Mouse (Mus musculus): ENCODE measurements around the gene Hip1. TPM values are rescaled to one million over a fixed set of nuclear protein-coding genes. Genes with fewer than 3 reads are reported as not detected.
"Not testable (repeated sequence)": the region's sequence is repeated elsewhere in the genome, so short reads cannot be mapped to it uniquely, and the experiment has no call there.

The Hip1 gene
- total RNA-seq, 2 experiments from 2014 or later: 19.7 to 24.4 TPM

GRCm38 (mm10) chr5:135454256-135454655 lies 90.7 kb downstream of the Hip1 start:
- no peak for DNase-seq (ENCODE audit: low spot score in 2 of 2)

DNA sequence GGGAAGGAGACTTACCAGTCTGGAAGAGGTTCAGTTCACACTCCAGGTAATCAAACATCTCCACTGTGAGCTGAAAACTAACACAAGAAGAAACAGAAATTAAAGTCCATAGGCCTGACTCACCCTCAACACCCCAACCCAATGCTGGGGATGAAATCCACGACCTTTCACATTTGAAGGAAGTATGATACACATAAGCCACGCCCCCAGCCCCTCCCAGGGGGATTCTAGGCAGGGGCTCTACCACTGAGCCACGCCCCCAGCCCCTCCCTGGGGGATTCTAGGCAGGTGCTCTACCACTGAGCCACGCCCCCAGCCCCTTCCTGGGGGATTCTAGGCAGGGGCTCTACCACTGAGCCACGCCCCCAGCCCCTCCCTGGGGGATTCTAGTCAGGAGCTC lies 93.4 kb downstream of the Hip1 start:
- DNase-seq (ENCODE audit: low spot score in 2 of 2): not testable (repeated sequence)

DNA sequence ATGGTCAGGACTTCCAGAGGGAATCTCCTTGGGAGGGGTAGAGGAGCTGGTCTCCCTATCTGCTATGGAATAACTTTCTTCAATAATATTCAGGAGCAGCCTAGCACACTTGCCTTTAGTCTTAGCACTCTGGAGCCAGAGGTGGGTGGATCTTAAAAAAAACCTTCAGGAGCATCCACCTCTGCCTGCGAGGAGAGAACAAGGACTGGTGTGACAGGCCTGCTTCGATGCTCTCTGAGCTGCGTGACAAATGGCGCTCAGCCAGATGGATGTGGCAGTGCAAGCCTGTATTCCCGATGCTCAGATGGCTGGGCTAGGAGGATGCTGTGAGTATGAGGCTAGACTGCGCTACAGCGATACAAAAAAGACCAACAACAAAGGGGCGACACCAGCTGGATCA lies 93.8 kb downstream of the Hip1 start:
- DNase-seq (ENCODE audit: low spot score in 2 of 2): no peak

DNA sequence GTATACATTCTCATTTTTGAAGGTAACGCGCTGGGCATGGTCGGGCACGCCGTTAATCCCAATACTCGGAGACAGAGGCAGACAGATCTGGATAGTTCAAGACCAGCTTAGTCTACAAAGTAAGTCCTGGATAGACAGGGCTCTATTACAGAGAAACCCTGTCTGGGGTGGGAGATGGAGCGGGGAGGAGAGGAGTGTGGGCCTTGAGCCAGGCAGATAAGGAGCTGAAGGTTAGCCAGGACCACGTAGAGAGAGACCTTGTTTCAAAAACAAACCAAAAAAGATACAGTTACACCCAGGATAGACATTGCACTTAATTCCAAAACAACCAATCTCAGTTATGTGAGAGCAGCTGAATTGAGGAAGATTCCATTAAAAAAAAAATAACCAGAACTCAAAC lies 99.2 kb downstream of the Hip1 start:
- DNase-seq (ENCODE audit: low spot score in 2 of 2): no peak

DNA sequence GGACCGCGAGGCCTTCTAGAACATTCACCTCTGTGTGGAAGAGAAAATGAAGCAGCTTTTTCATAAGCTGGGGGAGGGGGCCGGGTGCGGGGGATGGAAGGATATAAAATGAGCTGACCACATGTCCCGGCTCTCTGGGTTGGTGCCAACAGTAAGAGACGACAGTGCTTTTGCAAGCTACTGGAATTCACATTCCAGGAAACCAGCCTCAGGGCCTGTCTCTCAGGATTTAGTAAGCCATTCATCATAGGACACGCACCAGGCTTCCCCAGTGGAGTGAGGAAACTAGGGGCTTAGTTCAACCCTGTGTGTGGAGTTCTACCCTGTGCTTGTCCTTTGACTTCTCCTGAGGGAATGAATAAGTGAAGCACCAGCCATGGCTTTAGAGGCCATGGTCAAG lies 102.5 kb downstream of the Hip1 start:
- DNase-seq (ENCODE audit: low spot score in 2 of 2): no peak

GRCm38 (mm10) chr5:135435039-135435438 lies 109.9 kb downstream of the Hip1 start:
- no peak for DNase-seq (ENCODE audit: low spot score in 2 of 2)

DNA sequence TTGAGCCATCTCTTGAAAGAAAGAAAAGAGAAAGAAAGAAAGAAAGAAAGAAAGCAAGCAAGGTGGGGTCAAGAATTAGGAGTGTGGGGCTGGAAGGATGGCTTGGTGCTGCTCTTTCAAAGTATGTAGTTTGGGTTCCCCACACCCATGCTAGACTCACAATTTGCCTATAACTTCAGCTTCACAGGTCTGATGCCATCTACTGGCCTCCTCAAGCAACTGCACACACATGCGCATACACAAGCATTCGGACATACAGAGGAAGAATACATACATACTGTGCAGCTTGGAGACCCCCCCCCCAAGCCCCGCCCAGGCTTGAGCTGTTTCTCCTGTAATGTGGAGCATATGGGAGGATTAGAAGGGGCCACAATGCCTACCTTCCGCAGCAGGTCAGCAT lies 111.1 kb downstream of the Hip1 start:
- DNase-seq (ENCODE audit: low spot score in 2 of 2): no peak

DNA sequence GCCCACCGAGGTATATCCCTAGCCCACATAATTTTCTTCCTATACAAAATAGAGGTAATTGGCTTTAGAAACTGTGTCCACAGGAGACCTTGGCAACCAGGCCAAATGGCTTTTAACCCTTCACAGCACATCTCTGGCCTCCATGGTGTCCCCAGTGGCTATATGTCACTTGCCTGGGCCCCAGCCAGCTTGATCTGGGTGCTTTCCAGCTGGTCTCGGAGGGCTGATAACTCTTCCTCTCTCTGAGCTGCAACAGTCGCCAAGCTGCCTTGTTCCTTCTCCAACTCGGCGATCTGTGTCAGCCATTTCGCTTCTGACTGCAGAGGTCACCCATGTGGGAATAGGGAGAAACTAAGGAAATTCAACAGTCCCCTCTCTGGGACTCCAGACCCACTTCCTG lies 113.8 kb downstream of the Hip1 start:
- DNase-seq (ENCODE audit: low spot score in 2 of 2): no peak

DNA sequence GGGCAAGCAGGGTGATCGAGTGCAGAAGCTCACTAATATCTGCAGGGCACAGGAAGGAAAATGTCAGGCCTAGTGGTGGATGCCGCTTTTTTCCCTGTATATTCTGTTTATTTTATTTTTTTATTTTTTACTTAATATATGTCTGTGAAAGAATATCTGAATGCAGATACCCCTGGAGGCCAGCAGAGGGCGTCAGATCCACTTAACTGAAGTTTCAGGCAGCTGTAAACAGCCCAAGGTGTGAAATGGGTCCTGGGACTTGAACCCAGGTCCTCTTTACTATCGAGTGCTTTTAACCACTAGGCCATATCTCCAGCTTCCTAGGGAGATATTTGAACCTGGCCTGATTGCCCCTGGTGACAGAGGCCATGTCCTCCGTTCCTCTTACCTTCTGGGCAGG lies 116.1 kb downstream of the Hip1 start:
- no peak for DNase-seq (ENCODE audit: low spot score in 2 of 2)

- peak in 1 of 2 experiments; percentile 24 for DNase-seq (ENCODE audit: low spot score in 2 of 2)
Measured at GRCm38 (mm10) chr5:135410266-135410665, 134.7 kb downstream of the Hip1 start.

DNA sequence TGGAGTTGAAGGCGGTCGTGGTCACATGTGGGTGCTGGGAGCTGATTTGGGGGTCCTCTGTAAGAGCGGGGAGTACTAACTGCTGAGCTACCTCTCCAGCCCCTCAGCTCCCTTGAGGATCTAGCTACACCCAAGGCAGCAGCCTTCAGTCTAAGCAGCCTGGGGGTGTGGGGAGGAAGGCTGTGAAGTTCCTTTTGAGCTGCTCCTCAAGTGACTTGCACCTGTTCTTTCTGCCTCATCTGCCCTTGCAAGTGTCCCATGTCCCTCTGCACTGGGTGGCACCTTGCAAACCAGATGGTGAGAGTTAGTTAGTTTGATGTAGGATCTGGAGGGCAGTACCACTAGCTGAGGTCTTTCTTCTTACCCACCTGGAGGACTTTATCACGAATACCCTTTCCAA lies 136.8 kb downstream of the Hip1 start:
- no peak for DNase-seq (ENCODE audit: low spot score in 2 of 2)

- no peak for DNase-seq (ENCODE audit: low spot score in 2 of 2)
Measured at GRCm38 (mm10) chr5:135405437-135405836, 139.5 kb downstream of the Hip1 start.

DNA sequence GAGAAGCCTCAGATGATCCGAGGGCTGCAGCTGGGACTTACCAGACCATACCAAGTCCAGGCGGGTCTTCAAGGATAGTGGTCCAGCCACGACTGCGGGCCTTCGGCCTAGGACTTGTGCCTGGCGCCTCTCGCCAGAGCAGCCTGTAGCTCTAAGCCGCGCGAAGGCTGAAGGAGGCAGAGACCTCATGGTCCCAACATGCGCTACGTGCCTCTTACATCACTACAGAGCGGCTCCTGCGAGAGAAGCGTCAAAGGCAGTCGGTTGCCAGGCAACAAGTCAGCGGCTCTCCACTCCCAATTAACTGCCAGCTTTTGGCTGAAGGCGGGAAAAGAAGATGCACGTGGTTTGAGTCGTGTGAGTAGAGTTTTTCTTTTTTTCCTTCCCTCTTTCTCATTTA lies 140.3 kb downstream of the Hip1 start:
- no peak for DNase-seq (ENCODE audit: low spot score in 2 of 2)

GRCm38 (mm10) chr5:135400244-135400643 lies 144.7 kb downstream of the Hip1 start:
- peak; percentile 82 to 88 for DNase-seq (ENCODE audit: low spot score in 2 of 2)

DNA sequence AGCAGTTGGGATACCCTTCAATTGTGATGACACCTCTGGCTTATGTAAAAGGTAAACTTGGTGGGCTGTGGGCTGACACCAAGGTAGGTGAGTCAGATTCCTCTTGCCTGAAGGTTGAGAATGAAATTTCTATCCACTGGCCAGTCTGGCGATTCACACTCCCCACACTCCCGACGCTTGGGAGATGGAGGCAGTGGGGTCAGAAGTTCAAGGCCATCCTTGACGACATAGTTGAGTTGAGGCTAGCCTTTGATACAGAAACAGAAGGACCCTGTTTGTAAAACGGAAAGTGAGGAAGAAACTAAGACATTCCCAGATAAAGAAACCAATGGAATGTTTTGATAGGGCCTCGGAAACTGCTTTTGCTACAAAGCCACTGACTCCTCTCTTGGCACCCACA lies 145.5 kb downstream of the Hip1 start:
- DNase-seq (ENCODE audit: low spot score in 2 of 2): no peak

- no peak for DNase-seq (ENCODE audit: low spot score in 2 of 2)
Measured at GRCm38 (mm10) chr5:135395826-135396225, 149.1 kb downstream of the Hip1 start.

DNA sequence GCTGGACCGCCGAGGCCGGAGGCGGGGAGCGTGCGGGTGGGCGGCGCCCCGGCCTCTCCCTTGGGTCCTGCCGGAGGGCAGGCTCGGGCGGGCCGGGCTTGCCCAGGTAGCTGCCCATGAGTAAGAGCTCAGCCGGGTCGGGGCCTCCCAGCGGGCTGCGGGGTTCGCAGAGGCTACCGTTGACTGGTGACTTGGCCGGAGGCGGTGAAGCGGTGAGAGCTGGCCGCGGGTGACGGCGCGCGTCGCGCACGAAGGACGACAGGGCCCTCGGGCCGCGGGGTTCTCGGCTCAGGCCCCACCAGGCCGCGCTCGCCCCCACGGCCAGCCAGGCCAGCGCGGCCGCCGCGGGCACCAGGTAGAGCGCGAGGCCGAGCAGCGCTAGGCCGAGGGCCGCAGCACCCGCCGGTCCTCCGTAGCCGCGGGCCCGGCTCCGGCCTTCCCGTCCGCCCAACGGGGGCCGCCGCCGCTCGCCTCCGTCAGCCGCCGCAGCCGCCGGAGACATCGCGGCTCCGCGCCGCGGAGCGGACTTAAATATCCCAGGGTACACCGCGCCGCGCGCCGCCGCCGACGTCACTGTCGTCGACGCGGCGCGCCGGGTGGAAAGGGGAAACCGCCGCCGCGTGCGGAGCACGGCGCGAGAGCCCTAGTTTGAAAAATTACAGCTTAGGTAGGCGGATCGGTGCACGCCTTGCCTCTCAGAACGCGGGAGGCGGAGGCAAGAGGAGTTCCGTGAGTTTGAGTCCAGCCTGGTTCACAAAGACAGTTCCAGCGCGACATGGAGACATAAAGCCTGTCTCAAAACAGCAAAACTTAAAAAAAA lies 150.7 kb downstream of the Hip1 start, which contains the start of gene Pom121:
TSS of gene Pom121 (minus strand) at position 543 of the 820 bp plus-strand sequence.
- DNase-seq (ENCODE audit: low spot score in 2 of 2): peak; percentile 77 to 83

DNA sequence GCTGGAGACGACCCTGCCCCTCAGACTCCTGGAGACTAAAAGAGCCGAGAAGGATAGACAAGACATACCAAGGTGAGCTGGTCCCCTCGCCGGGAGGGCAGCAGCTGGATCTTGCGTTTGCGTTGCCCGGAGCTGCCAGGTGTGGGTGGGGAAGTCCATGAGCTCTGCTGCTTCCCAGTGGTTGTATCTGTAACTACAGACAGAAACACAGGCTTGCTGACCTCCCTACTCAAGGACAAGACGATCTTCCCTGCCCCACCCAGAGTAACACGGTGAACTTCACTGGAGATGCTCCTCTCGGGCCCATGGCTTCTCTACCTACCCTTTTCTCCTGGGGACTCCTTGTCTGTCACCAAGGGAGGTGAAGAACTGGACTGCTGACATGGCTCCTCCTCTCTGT lies 161.1 kb downstream of the Hip1 start:
- no peak for DNase-seq (ENCODE audit: low spot score in 2 of 2)

GRCm38 (mm10) chr5:135382746-135383145 lies 162.2 kb downstream of the Hip1 start:
- DNase-seq (ENCODE audit: low spot score in 2 of 2): no peak

GRCm38 (mm10) chr5:135381356-135381925 lies 163.5 kb downstream of the Hip1 start:
- DNase-seq (ENCODE audit: low spot score in 2 of 2): no peak

DNA sequence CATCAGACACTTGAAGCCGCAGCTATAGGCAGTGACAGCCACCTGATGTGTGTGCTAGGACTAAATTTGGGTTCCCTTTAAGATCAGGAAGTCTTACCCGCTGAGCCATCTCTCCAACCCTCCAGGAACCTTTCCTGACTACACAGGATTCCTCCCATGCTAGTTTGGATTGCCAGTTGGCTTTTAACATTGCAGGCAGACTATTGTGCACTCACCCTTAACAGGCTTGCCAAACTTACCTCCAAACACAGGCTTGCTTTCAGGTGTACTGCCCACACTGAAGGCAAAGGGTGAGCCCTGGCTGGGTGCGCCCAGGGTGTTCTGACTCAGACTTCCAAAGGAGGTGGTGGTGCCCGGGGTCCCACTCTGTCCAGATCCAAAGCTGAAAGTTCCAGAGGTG lies 164.2 kb downstream of the Hip1 start:
- no peak for DNase-seq (ENCODE audit: low spot score in 2 of 2)

- no peak for DNase-seq (ENCODE audit: low spot score in 2 of 2)
Measured at GRCm38 (mm10) chr5:135376341-135376740, 168.6 kb downstream of the Hip1 start.

DNA sequence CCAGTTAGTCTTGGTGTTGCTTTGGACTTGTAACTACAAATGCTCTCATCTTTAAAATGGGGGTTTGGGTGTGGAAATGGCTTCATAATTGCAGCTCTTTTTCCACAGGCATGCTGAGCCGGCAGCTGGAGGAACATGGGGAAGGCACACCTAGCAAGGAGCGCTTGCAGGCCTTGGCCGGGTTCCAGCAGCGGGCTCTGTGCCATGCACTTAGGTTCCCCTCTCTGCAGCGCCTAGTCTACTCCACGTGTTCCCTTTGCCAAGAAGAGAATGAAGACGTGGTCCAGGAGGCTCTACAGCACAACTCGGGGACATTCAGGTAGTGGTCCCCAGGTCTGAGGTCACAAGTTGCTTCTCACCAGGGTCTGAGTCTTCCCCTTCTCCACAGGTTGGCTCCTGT lies 169.8 kb downstream of the Hip1 start:
- no peak for DNase-seq (ENCODE audit: low spot score in 2 of 2)
